Mouse (Mus musculus) testis, adult 2 months (tissue): ENCODE data around the gene Sez6l.

Source experiments
- CTCF ChIP-seq: fragments of 200-500 bp; IDR thresholded peaks from 2 replicates; pipeline ENCODE4 v1.5.1; 2012; ENCODE audit warnings: low read depth, mild to moderate bottlenecking, inconsistent platforms, low read length, moderate library complexity; ENCODE audit not compliant: control insufficient read depth, insufficient read depth, insufficient replicate concordance
- POLR2A ChIP-seq: fragments of 200-500 bp; IDR thresholded peaks from 2 replicates; pipeline ENCODE4 v1.6.1; 2012; ENCODE audit warnings: low read depth, mild to moderate bottlenecking, inconsistent platforms, low read length, moderate library complexity; ENCODE audit not compliant: control insufficient read depth

DNA sequence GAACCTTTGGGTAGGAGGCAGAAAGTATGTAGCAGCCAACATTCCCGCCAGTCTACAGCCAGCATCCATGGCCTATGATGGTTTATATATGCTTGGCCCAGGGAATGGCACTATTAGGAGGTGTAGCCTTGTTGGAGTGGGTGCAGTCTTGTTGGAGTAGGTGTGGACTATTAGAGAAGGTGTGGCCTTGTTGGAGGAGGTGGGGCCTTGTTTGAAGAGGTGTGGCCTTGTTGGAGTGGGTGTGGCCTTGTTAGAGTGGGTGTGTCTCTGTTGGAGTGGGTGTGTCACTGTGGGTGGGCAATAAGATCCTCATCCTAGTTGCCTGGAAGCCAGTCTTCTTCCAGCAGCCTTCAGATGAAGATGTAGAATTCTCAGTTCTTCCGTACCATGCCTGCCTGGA is 53.2 kb downstream of the Sez6l start:
- TF ChIP-seq CTCF = no peak
- TF ChIP-seq POLR2A = no peak
